Mouse (Mus musculus): ENCODE data around the gene Tnf. TPM values are rescaled to one million over a fixed set of nuclear protein-coding genes. Genes with fewer than 3 reads are reported as not detected.

Gene Tnf
- polyA plus RNA-seq, 1 experiment, result 0.05 TPM

GRCm38 (mm10) chr17:35162730-35163129 is 39.1 kb downstream of the Tnf start:
- H3K79me2 ChIP-seq (ENCODE audit: control insufficient read depth, insufficient read depth), result peaks cover 62% of the 10 kb centered on the region
- no peak overlapping the region for H3ac ChIP-seq (ENCODE audit: control insufficient read depth, insufficient read length)
- peaks cover 31% of the 10 kb centered on the region for H3K36me3 ChIP-seq (ENCODE audit: control insufficient read depth, insufficient read depth)
- H3K4me2 ChIP-seq (ENCODE audit: low read depth), result peak overlapping the region; percentile 93
- TF ChIP-seq MYOG (IDR thresholded peaks at IDR 0.05; ENCODE audit: control insufficient read depth in 1 of 3, insufficient read depth in 1 of 3, insufficient read length in 2 of 3, low read depth in 2 of 3) (no peak), TCF3 (IDR thresholded peaks at IDR 0.05; ENCODE audit: insufficient read length, low read depth) (no peak), POLR2A (IDR thresholded peaks at IDR 0.05; ENCODE audit: insufficient read length, low read depth) (no peak), MYOD1 (IDR thresholded peaks at IDR 0.05; ENCODE audit: control insufficient read depth in 1 of 3, insufficient read length in 2 of 3, low read depth in 2 of 3) (no peak), REST (IDR thresholded peaks at IDR 0.05; ENCODE audit: insufficient read depth, insufficient read length) (no peak), USF1 (IDR thresholded peaks at IDR 0.05; ENCODE audit: low read depth) (no peak), SRF (IDR thresholded peaks at IDR 0.05; ENCODE audit: control insufficient read depth, insufficient read length, low read depth) (no peak), TCF12 (IDR thresholded peaks at IDR 0.05; ENCODE audit: insufficient read depth, poor library complexity, severe bottlenecking) (no peak), POLR2AphosphoS2 (IDR thresholded peaks at IDR 0.05; ENCODE audit: insufficient read length, low read depth) (no peak), CEBPB (IDR thresholded peaks at IDR 0.05; ENCODE audit: insufficient read depth, poor library complexity, severe bottlenecking) (no peak), E2F4 (IDR thresholded peaks at IDR 0.05; ENCODE audit: insufficient read depth) (no peak), MAX (IDR thresholded peaks at IDR 0.05; ENCODE audit: low read depth) (no peak)
- H3K27me3 ChIP-seq (ENCODE audit: control insufficient read depth, insufficient read depth, insufficient read length), result no peaks in the 10 kb centered on the region
- peak overlapping the region; percentile 83 for H3K4me3 ChIP-seq

GRCm38 (mm10) chr17:35162121-35162520 is 39.7 kb downstream of the Tnf start:
- peak overlapping the region; percentile 83 for H3K4me3 ChIP-seq
- peaks cover 37% of the 10 kb centered on the region for H3K36me3 ChIP-seq (ENCODE audit: control insufficient read depth, insufficient read depth)
- TF ChIP-seq CEBPB (IDR thresholded peaks at IDR 0.05; ENCODE audit: insufficient read depth, poor library complexity, severe bottlenecking), result no peak
- no peak for TF ChIP-seq USF1 (IDR thresholded peaks at IDR 0.05; ENCODE audit: low read depth)
- TF ChIP-seq SRF (IDR thresholded peaks at IDR 0.05; ENCODE audit: control insufficient read depth, insufficient read length, low read depth), result no peak
- no peak for TF ChIP-seq TCF3 (IDR thresholded peaks at IDR 0.05; ENCODE audit: insufficient read length, low read depth)
- TF ChIP-seq MAX (IDR thresholded peaks at IDR 0.05; ENCODE audit: low read depth), result no peak
- TF ChIP-seq POLR2A (IDR thresholded peaks at IDR 0.05; ENCODE audit: insufficient read length, low read depth), result no peak
- no peak for TF ChIP-seq POLR2AphosphoS2 (IDR thresholded peaks at IDR 0.05; ENCODE audit: insufficient read length, low read depth)
- TF ChIP-seq REST (IDR thresholded peaks at IDR 0.05; ENCODE audit: insufficient read depth, insufficient read length), result no peak
- no peak for TF ChIP-seq TCF12 (IDR thresholded peaks at IDR 0.05; ENCODE audit: insufficient read depth, poor library complexity, severe bottlenecking)
- no peak for TF ChIP-seq E2F4 (IDR thresholded peaks at IDR 0.05; ENCODE audit: insufficient read depth)
- TF ChIP-seq MYOD1 (IDR thresholded peaks at IDR 0.05; ENCODE audit: control insufficient read depth in 1 of 3, insufficient read length in 2 of 3, low read depth in 2 of 3), result no peak
- TF ChIP-seq MYOG (IDR thresholded peaks at IDR 0.05; ENCODE audit: control insufficient read depth in 1 of 3, insufficient read depth in 1 of 3, insufficient read length in 2 of 3, low read depth in 2 of 3), result no peak
- H3K4me2 ChIP-seq (ENCODE audit: low read depth), result peak overlapping the region; percentile 93
- H3K79me2 ChIP-seq (ENCODE audit: control insufficient read depth, insufficient read depth), result peaks cover 68% of the 10 kb centered on the region
- no peak overlapping the region for H3ac ChIP-seq (ENCODE audit: control insufficient read depth, insufficient read length)
- no peaks in the 10 kb centered on the region for H3K27me3 ChIP-seq (ENCODE audit: control insufficient read depth, insufficient read depth, insufficient read length)

GRCm38 (mm10) chr17:35161421-35161820 is 40.4 kb downstream of the Tnf start:
- H3K27me3 ChIP-seq (ENCODE audit: control insufficient read depth, insufficient read depth, insufficient read length), result no peaks in the 10 kb centered on the region
- peak overlapping the region; percentile 83 for H3K4me3 ChIP-seq
- TF ChIP-seq TCF3 (IDR thresholded peaks at IDR 0.05; ENCODE audit: insufficient read length, low read depth), result no peak
- no peak for TF ChIP-seq MYOD1 (IDR thresholded peaks at IDR 0.05; ENCODE audit: control insufficient read depth in 1 of 3, insufficient read length in 2 of 3, low read depth in 2 of 3)
- no peak for TF ChIP-seq MYOG (IDR thresholded peaks at IDR 0.05; ENCODE audit: control insufficient read depth in 1 of 3, insufficient read depth in 1 of 3, insufficient read length in 2 of 3, low read depth in 2 of 3)
- no peak for TF ChIP-seq USF1 (IDR thresholded peaks at IDR 0.05; ENCODE audit: low read depth)
- no peak for TF ChIP-seq TCF12 (IDR thresholded peaks at IDR 0.05; ENCODE audit: insufficient read depth, poor library complexity, severe bottlenecking)
- no peak for TF ChIP-seq POLR2A (IDR thresholded peaks at IDR 0.05; ENCODE audit: insufficient read length, low read depth)
- no peak for TF ChIP-seq E2F4 (IDR thresholded peaks at IDR 0.05; ENCODE audit: insufficient read depth)
- H3K79me2 ChIP-seq (ENCODE audit: control insufficient read depth, insufficient read depth), result peaks cover 67% of the 10 kb centered on the region
- H3ac ChIP-seq (ENCODE audit: control insufficient read depth, insufficient read length), result no peak overlapping the region
- H3K36me3 ChIP-seq (ENCODE audit: control insufficient read depth, insufficient read depth), result peaks cover 39% of the 10 kb centered on the region
- no peak overlapping the region for H3K4me2 ChIP-seq (ENCODE audit: low read depth)

- H3K4me3 ChIP-seq, result no peak overlapping the region
- TF ChIP-seq POLR2AphosphoS2 (IDR thresholded peaks at IDR 0.05; ENCODE audit: insufficient read length, low read depth) (peak; percentile 10), E2F4 (IDR thresholded peaks at IDR 0.05; ENCODE audit: insufficient read depth) (no peak)
- H3ac ChIP-seq (ENCODE audit: control insufficient read depth, insufficient read length), result no peak overlapping the region
- peaks cover 62% of the 10 kb centered on the region for H3K79me2 ChIP-seq (ENCODE audit: control insufficient read depth, insufficient read depth)
- H3K27me3 ChIP-seq (ENCODE audit: control insufficient read depth, insufficient read depth, insufficient read length), result no peaks in the 10 kb centered on the region
- no peak overlapping the region for H3K4me2 ChIP-seq (ENCODE audit: low read depth)
- peaks cover 44% of the 10 kb centered on the region for H3K36me3 ChIP-seq (ENCODE audit: control insufficient read depth, insufficient read depth)
These were observed 42.2 kb downstream of the Tnf start for GRCm38 (mm10) chr17:35159638-35160037.

GRCm38 (mm10) chr17:35158850-35159593 is 42.8 kb downstream of the Tnf start:
- TF ChIP-seq E2F4 (IDR thresholded peaks at IDR 0.05; ENCODE audit: insufficient read depth) (no peak), MYOG (IDR thresholded peaks at IDR 0.05; ENCODE audit: control insufficient read depth in 1 of 3, insufficient read depth in 1 of 3, insufficient read length in 2 of 3, low read depth in 2 of 3) (no peak), POLR2AphosphoS2 (IDR thresholded peaks at IDR 0.05; ENCODE audit: insufficient read length, low read depth) (peak; percentile 40), TCF3 (IDR thresholded peaks at IDR 0.05; ENCODE audit: insufficient read length, low read depth) (no peak), POLR2A (IDR thresholded peaks at IDR 0.05; ENCODE audit: insufficient read length, low read depth) (peak; percentile 14)
- H3K4me3 ChIP-seq, result no peak overlapping the region
- H3K27me3 ChIP-seq (ENCODE audit: control insufficient read depth, insufficient read depth, insufficient read length), result no peaks in the 10 kb centered on the region
- H3K36me3 ChIP-seq (ENCODE audit: control insufficient read depth, insufficient read depth), result peaks cover 46% of the 10 kb centered on the region
- peaks cover 59% of the 10 kb centered on the region for H3K79me2 ChIP-seq (ENCODE audit: control insufficient read depth, insufficient read depth)
- H3ac ChIP-seq (ENCODE audit: control insufficient read depth, insufficient read length), result no peak overlapping the region
- no peak overlapping the region for H3K4me2 ChIP-seq (ENCODE audit: low read depth)

Measured in myocyte (in vitro differentiated cells).